Mouse (Mus musculus): ENCODE measurements around the gene Mfsd9. TPM values are rescaled to one million over a fixed set of nuclear protein-coding genes. Genes with fewer than 3 reads are reported as not detected.

The Mfsd9 gene
- total RNA-seq (2021) = under 1 TPM; 0.31 to 0.89 TPM
- long read RNA-seq, experiment 1, partial matches to known transcripts = 0 of 1 reads
- long read RNA-seq, experiment 1, other reads (novel, unspliced or antisense) = 0 of 1 reads
- long read RNA-seq, experiment 2 = 0 reads

GRCm38 (mm10) chr1:40790324-40791141 lies at the start of gene Mfsd9:
Mfsd9 (minus strand) TSS chr1:40790687.
- peak within 1 kb of the TSS; percentile 76 for H3K27ac ChIP-seq
- intact Hi-C loops (cut with DNase I) = loop anchor here (10.0 kb wide), 1 partner anchor 184 kb away; no protein-coding TSS in a partner anchor

GRCm38 (mm10) chr1:40835468-40835867 lies 45.0 kb upstream of the Mfsd9 start:
- Histone ChIP-seq H3K4me3 (no peak overlapping the region), H3K27ac (peak overlapping the region; percentile 73)
- no peak for TF ChIP-seq CTCF (IDR thresholded peaks at IDR 0.05)
- intact Hi-C loops (cut with DNase I) = no loop called here
- no peak for DNase-seq

More at GRCm38 (mm10) chr1:40790324-40791141, at the start of gene Mfsd9:
- TF ChIP-seq CTCF (IDR thresholded peaks at IDR 0.05) = no peak
- DNase-seq = peak; percentile 91
- peak within 1 kb of the TSS; percentile 77 for H3K4me3 ChIP-seq

- H3K4me3 ChIP-seq = no peak overlapping the region
- intact Hi-C loops (cut with DNase I) = no loop called here
- H3K27ac ChIP-seq = peak overlapping the region; percentile 56
- TF ChIP-seq CTCF (IDR thresholded peaks at IDR 0.05) = no peak
- DNase-seq = no peak
Observed at GRCm38 (mm10) chr1:40830712-40831507, 40.4 kb upstream of the Mfsd9 start.

DNA sequence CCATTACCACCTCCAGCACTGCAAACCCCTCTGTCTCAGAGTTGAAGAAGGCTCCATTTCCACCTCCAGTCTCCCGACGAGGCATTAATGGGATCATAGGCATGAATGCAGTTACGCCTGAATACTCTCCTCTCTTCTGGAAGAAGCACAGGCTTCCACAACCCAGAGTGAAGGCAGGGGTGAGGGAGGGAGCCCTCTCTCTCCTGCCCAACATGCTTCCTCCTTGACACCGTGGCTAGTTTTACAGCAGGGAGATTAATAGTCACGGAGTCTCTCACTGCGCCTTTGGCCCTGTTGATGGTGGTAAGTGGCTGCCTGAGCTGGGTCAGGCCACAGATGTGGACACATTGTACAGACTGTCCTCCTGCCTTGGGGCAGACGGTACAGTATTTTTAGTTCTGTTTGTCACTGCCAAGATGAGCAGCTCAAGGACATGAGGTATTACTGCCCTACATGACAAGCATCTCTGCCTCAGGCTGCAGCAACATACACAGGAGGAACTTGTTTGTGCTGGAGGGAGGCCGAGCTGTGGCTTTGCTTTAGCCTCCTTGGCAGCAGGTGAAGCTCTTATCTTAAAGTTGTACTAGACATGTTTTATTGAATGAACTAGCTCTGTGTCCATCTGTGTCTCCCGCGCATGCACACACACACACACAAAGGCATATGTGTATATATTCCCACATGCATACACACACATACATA lies 38.9 kb upstream of the Mfsd9 start:
- Histone ChIP-seq H3K27ac (peak overlapping the region; percentile 90), H3K4me3 (no peak overlapping the region)
- intact Hi-C loops (cut with DNase I) = loop anchor here (1.0 kb wide), 1 partner anchor 24 kb away; the partner anchor contains the start of gene Tmem182
- peak; percentile 78 for DNase-seq
- no peak for TF ChIP-seq CTCF (IDR thresholded peaks at IDR 0.05)

GRCm38 (mm10) chr1:40825826-40826225 lies 35.3 kb upstream of the Mfsd9 start:
- intact Hi-C loops (cut with DNase I) = no loop called here
- peak; percentile 42 for DNase-seq
- peak overlapping the region; percentile 90 for H3K27ac ChIP-seq

GRCm38 (mm10) chr1:40824936-40825335 lies 34.4 kb upstream of the Mfsd9 start:
- intact Hi-C loops (cut with DNase I) = no loop called here
- no peak for TF ChIP-seq CTCF (IDR thresholded peaks at IDR 0.05)
- Histone ChIP-seq H3K27ac (peak overlapping the region; percentile 90), H3K4me3 (peak overlapping the region; percentile 1; the same call in 1 of the 2 replicates)
- DNase-seq = no peak

More at GRCm38 (mm10) chr1:40825826-40826225, 35.3 kb upstream of the Mfsd9 start:
- H3K4me3 ChIP-seq = peak overlapping the region; percentile 28; the same call in 1 of the 2 replicates
- no peak for TF ChIP-seq CTCF (IDR thresholded peaks at IDR 0.05)

GRCm38 (mm10) chr1:40824517-40824916 lies 34.0 kb upstream of the Mfsd9 start:
- TF ChIP-seq CTCF (IDR thresholded peaks at IDR 0.05) = no peak
- intact Hi-C loops (cut with DNase I) = no loop called here

GRCm38 (mm10) chr1:40815071-40815845 lies 24.8 kb upstream of the Mfsd9 start:
- intact Hi-C loops (cut with DNase I) = no loop called here

More at GRCm38 (mm10) chr1:40824517-40824916, 34.0 kb upstream of the Mfsd9 start:
- no peak for DNase-seq
- Histone ChIP-seq H3K27ac (peak overlapping the region; percentile 90), H3K4me3 (no peak overlapping the region; the same call in 1 of the 2 replicates)

DNA sequence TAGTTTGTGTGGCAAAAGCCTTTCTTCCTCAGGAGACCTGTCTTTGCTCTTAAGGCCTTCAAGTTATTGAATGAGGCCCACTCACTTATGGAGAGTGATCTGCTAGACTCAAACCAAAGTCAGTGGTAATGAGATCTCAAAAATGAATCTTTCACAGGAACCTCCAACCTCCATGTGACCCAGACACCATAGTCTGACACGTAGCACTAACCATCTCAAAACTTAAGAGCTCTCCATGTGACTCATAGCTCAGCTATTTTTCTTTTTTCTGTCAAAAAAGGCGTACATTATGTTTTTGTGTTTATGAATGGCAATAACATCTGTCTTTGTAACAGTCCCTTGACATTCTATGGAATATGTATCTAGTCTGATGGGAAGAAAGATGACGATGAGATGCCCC lies 18.2 kb upstream of the Mfsd9 start:
- intact Hi-C loops (cut with DNase I) = no loop called here
- Histone ChIP-seq H3K27ac (0 out of 2 replicates have a peak overlapping the region, but pooled peaks have one; percentile 6), H3K4me3 (peak overlapping the region; percentile 76)
- TF ChIP-seq CTCF (IDR thresholded peaks at IDR 0.05) = no peak
- DNase-seq = no peak

More at GRCm38 (mm10) chr1:40815071-40815845, 24.8 kb upstream of the Mfsd9 start:
- TF ChIP-seq CTCF (IDR thresholded peaks at IDR 0.05) = no peak
- H3K27ac ChIP-seq = peak overlapping the region; percentile 70
- peak overlapping the region; percentile 36 for H3K4me3 ChIP-seq
- peak; percentile 80 for DNase-seq

DNA sequence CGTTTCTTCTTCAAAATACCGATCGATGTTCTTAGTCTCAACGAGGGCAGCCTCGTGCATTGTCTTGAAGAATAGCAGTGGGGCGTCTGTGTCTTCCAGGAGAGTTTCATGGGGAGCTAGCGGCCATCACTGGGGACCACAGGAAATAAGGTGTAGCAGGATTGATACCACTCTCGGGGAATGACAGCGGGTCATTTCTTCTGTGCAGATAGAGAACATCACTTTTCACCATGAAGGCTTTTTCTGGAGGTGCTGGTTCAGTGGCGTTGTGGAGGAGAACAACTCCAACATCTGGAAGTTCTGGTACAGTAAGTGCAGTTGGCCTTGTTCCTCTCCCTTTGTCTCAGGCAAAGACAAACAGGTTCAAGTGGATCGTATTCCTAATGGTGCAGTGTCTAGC lies 15.4 kb upstream of the Mfsd9 start:
- DNase-seq = peak; percentile 35
- Histone ChIP-seq H3K27ac (peak overlapping the region; percentile 95), H3K4me3 (peak overlapping the region; percentile 76)
- no peak for TF ChIP-seq CTCF (IDR thresholded peaks at IDR 0.05)
- intact Hi-C loops (cut with DNase I) = loop anchor here (1.0 kb wide), 1 partner anchor 23 kb away; no protein-coding TSS in a partner anchor

GRCm38 (mm10) chr1:40805351-40805750 lies 14.9 kb upstream of the Mfsd9 start, which contains the start of gene Tmem182:
Tmem182 (plus strand) TSS chr1:40805601.
- TF ChIP-seq CTCF (IDR thresholded peaks at IDR 0.05) = no peak
- DNase-seq = peak; percentile 94
- intact Hi-C loops (cut with DNase I) = loop anchor here (1.0 kb wide), 1 partner anchor 24 kb away; no protein-coding TSS in a partner anchor
- H3K4me3 ChIP-seq = peak within 1 kb of the TSS; percentile 76
- H3K27ac ChIP-seq = peak within 1 kb of the TSS; percentile 95
